ENCODE assay signal across 9 mouse cellular contexts in the genomic region with DNA sequence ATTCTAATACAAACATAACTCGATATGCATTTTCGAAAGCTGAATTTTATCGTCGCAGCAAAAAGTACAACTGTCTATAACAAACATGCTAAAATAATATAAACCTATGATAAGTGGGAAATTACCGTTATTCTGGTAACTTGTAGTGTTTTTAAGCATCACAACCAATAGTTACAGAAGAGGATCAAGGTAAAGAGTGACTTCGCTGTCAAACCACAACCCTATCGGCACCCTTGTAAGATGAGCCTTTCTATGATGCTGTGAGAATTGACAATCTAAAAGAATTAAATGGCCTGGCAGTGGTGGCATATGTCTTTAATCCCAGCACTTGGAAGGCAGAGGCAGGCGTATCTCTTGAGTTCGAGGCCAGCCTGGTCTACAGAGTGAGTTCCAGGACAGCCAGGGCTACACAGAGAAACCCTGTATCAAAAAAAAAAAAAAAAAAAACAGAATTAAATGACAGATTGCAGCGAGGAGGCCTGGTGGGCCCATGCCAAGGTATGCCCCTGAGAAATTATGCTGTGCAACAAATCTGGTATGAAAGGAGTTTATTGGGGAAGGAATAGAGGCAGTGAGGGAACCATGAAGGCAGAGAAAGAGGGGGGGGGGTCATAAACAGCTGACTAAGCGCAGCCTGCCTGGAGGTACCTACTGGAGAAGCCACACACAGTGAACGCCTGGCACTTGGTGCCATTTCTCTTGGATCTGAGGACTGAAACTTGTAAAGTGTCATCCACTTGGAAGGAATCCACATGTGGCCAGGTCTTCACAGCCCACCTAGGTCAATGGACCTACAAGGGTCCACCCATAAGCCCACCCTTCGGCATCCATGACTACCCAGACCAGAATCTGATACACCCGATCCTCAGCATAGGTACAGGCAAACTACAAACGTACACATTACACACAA. TPM values are rescaled to one million over a fixed set of nuclear protein-coding genes. Genes with fewer than 3 reads are reported as not detected.
A peak's percentile ranks its signal among the peaks of the same experiment; 100 is the strongest.
DNase-seq lines count a peak whose midpoint lies in the region; ATAC-seq lines count a peak whose summit lies in the region.
"Had no signal": no experiment of that assay in that cellular context is flagged by ENCODE, and none has a peak within 500 bp of the region (broad histone marks: within the 10 kb centered on the region; RNA-seq: fewer than 3 reads in every experiment).

No protein-coding gene starts in this region.

- 0 out of 2 replicates have a peak overlapping the region, but pooled peaks have one; percentile 35 for H3K9ac ChIP-seq in neural tube, embryonic 13.5 days

- peak overlapping the region; percentile 95 for H3K4me2 ChIP-seq in neural tube, embryonic 13.5 days

- peak; percentile 65 for DNase-seq in cerebellum, adult 9-11 months
- no peak for DNase-seq in cerebellum, adult 8-10 months
- peak; percentile 9 for DNase-seq in thymus, postnatal 25 days
- DNase-seq in thymus, postnatal 14 days, result no peak
- DNase-seq in limb, embryonic 10.5 days (ENCODE audit: low spot score), result no peak
- DNase-seq in layer of hippocampus, postnatal 10 days (ENCODE audit: low spot score in 2 of 2), result no peak
- no peak for DNase-seq in right cerebral cortex, adult 2 months (ENCODE audit: low spot score in 2 of 2)

- H3K9me3 ChIP-seq in limb, embryonic 10.5 days (replicated peaks), result no peaks in the 10 kb centered on the region
- no peaks in the 10 kb centered on the region for H3K9me3 ChIP-seq in neural tube, embryonic 13.5 days

- peak overlapping the region; percentile 100 for H3K4me3 ChIP-seq in limb, embryonic 10.5 days
- H3K4me3 ChIP-seq in neural tube, embryonic 13.5 days, result peak overlapping the region; percentile 89

- no peak for ATAC-seq in neural tube, embryonic 13.5 days (ENCODE audit: low read depth)

- peak overlapping the region; percentile 98 for H3K27ac ChIP-seq in limb, embryonic 10.5 days
- peak overlapping the region; percentile 91 for H3K27ac ChIP-seq in neural tube, embryonic 13.5 days (replicated peaks)

- H3K4me1 ChIP-seq in limb, embryonic 10.5 days, result peaks cover 69% of the 10 kb centered on the region
- peaks cover 73% of the 10 kb centered on the region for H3K4me1 ChIP-seq in neural tube, embryonic 13.5 days (replicated peaks)

- 71% methylated on average over 15 of the region's 15 CpGs for WGBS in limb, embryonic 10.5 days
- 70% methylated on average over 15 of the region's 15 CpGs for WGBS in neural tube, embryonic 13.5 days

- peaks cover 43% of the 10 kb centered on the region for H3K36me3 ChIP-seq in limb, embryonic 10.5 days
- H3K36me3 ChIP-seq in neural tube, embryonic 13.5 days, result peaks cover 1% of the 10 kb centered on the region

- no peaks in the 10 kb centered on the region for H3K27me3 ChIP-seq in limb, embryonic 10.5 days (ENCODE audit: low read depth, poor library complexity, severe bottlenecking)
- no peaks in the 10 kb centered on the region for H3K27me3 ChIP-seq in neural tube, embryonic 13.5 days

RNA-seq across cellular contexts. Expression of gene Smim4, which starts 0.8 kb away (rescaled TPM):
- 54.2 and 65.3 TPM in 2 replicates for polyA plus RNA-seq in limb, embryonic 10.5 days (2016; fragmentation: Nextera tagmentation; extraction: Ambion mirVana)
- polyA plus RNA-seq in neural tube, embryonic 13.5 days (2015; fragmentation: Nextera tagmentation; extraction: Ambion mirVana), result 66.5 and 89.9 TPM in 2 replicates
- total RNA-seq in layer of hippocampus, postnatal 10 days (2021), result 10 to 100 TPM; 32.5 to 33.5 TPM

RNA-seq across cellular contexts. Expression of gene Nt5dc2, which starts 1.3 kb away (rescaled TPM):
- 638 and 656 TPM in 2 replicates for polyA plus RNA-seq in limb, embryonic 10.5 days (2016; fragmentation: Nextera tagmentation; extraction: Ambion mirVana)
- 276 and 293 TPM in 2 replicates for polyA plus RNA-seq in neural tube, embryonic 13.5 days (2015; fragmentation: Nextera tagmentation; extraction: Ambion mirVana)
- 10 to 100 TPM; 18.0 to 22.5 TPM for total RNA-seq in layer of hippocampus, postnatal 10 days (2021)

RNA-seq across cellular contexts. Expression of gene Stab1, which starts 38.9 kb away (rescaled TPM):
- 14.2 and 14.5 TPM in 2 replicates for polyA plus RNA-seq in limb, embryonic 10.5 days (2016; fragmentation: Nextera tagmentation; extraction: Ambion mirVana)
- polyA plus RNA-seq in neural tube, embryonic 13.5 days (2015; fragmentation: Nextera tagmentation; extraction: Ambion mirVana), result 18.0 and 26.0 TPM in 2 replicates
- total RNA-seq in layer of hippocampus, postnatal 10 days (2021), result 10 to 100 TPM; 26.9 to 40.4 TPM
- total RNA-seq: hematopoietic stem cell, adult 5-6 weeks had no signal

Comparison
In these comparisons a context has a peak if more than half of its experiments do, and no peak if none do; other contexts are left out.
1. DNase-seq: peak in cerebellum, adult 9-11 months (single experiment) and thymus, postnatal 25 days (single experiment); none in cerebellum, adult 8-10 months (single experiment), thymus, postnatal 14 days (single experiment), limb, embryonic 10.5 days (single experiment), layer of hippocampus, postnatal 10 days (0 of 2) and right cerebral cortex, adult 2 months (0 of 2).